Mouse (Mus musculus): ENCODE results near the gene Spred2.

GRCm38 (mm10) chr11:19977687-19978086 is 53.5 kb downstream of the Spred2 start:
- no peak for TF ChIP-seq POLR2A (IDR thresholded peaks at IDR 0.05; ENCODE audit: insufficient read depth, low read depth, low read length)
- no peak for TF ChIP-seq CTCF (IDR thresholded peaks at IDR 0.05; ENCODE audit: insufficient read depth, low read depth, low read length)
